Mouse (Mus musculus) 3134 (cell line): ENCODE data around the gene Epb41l1.

Experiments
- DNase-seq: peaks from one replicate; pipeline ENCODE4 v3.0.0-alpha.2; 2011; ENCODE audit warnings: low spot score; ENCODE audit not compliant: insufficient read length; ENCODE audit errors: extremely low read depth

Gene Epb41l1

DNA sequence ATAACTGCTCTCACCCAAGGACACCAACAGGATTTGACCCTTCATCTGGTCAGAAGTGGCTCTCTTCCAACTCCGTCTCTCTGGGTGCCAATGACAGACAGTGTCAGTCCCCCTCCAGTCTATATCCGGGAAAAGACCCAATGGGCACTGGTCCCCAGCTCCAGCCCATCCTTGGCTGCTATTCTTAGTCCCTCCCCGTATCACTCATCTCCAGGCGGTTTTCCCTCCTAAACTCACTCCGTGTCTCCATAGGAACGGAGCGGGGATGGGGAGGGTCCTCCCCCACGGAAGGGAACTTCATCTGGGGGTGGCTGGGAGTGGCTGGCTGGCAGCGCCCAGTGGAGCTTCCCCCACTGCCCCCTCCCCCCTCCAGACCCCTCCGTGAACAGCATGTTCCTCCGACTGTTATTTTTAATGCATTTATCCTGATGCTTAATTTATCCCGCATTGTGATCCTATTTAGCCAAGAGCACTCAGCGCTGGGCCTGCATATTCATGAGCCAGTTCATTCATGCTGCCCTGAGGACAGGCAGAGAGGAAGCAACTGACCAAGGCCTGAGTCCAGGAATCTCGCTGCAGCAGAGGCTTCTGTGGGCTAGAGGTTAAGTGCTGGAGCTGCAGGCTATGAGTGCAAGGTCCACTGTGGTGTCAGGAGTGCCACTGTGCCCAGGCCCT lies 164.2 kb downstream of the Epb41l1 start:
- DNase-seq: no peak

DNA sequence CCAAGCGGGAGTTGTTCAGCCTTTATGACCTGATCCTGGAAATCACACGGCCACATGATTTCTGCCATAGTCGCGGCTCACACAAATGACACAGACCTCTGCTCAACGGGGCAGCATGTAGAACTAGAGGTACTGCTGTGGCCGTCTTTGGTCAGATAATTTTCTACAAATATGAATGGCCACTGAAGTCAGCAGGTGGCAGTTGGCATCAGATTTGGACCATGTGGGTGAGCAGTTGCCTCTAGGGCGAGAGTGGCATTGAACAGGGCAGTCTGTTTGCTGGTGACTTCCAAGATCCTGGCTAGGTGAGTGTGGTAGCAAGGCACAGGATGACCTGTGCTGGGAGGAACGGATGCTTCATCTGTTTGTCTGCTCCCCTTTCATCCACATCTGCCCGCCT lies 168.8 kb downstream of the Epb41l1 start:
- DNase-seq: no peak
